Mouse (Mus musculus): ENCODE results near the gene Olfr453. TPM values are rescaled to one million over a fixed set of nuclear protein-coding genes. Genes with fewer than 3 reads are reported as not detected.

The Olfr453 gene
- total and polyA plus RNA-seq, 3 experiments: 0.11 TPM; not detected in 2

- Histone ChIP-seq H3K27me3 (ENCODE audit: insufficient read depth, low read length) (no peaks in the 10 kb centered on the region), H3K36me3 (replicated peaks) (no peaks in the 10 kb centered on the region), H3K4me3 (ENCODE audit: low read depth, low read length) (no peak overlapping the region), H3K4me1 (ENCODE audit: insufficient read depth, low read depth, low read length) (no peaks in the 10 kb centered on the region), H3K9me3 (replicated peaks) (no peaks in the 10 kb centered on the region)
- DNase-seq (ENCODE audit: low spot score): no peak
- no peak for ATAC-seq (ENCODE audit: extremely low read depth, insufficient number of reproducible peaks, low FRiP score, poor library complexity, severe bottlenecking)
- TF ChIP-seq POLR2AphosphoS5 (IDR thresholded peaks at IDR 0.05; ENCODE audit: insufficient replicate concordance, low read depth, low read length) (no peak), CTCF (IDR thresholded peaks at IDR 0.05; ENCODE audit: low read depth, low read length) (no peak), GATA1 (IDR thresholded peaks at IDR 0.05; ENCODE audit: borderline replicate concordance, low read length) (no peak), GATA2 (IDR thresholded peaks at IDR 0.05; ENCODE audit: borderline replicate concordance, low read depth, low read length) (no peak), TAL1 (conservative IDR thresholded peaks at IDR 0.05; ENCODE audit: low read depth, low read length) (no peak)
These were observed 51.2 kb downstream of the Olfr453 start for GRCm38 (mm10) chr6:42790247-42790948.

- no peaks in the 10 kb centered on the region for H3K27me3 ChIP-seq (ENCODE audit: insufficient read depth, low read length)
- TF ChIP-seq TAL1 (conservative IDR thresholded peaks at IDR 0.05; ENCODE audit: low read depth, low read length): no peak
- DNase-seq (ENCODE audit: low spot score) (no peak), ATAC-seq (ENCODE audit: extremely low read depth, insufficient number of reproducible peaks, low FRiP score, poor library complexity, severe bottlenecking) (no peak)
- H3K36me3 ChIP-seq (replicated peaks): no peaks in the 10 kb centered on the region
- H3K9me3 ChIP-seq (replicated peaks): no peaks in the 10 kb centered on the region
- H3K4me1 ChIP-seq (ENCODE audit: insufficient read depth, low read depth, low read length): no peaks in the 10 kb centered on the region
- H3K4me3 ChIP-seq (ENCODE audit: low read depth, low read length): no peak overlapping the region
These were observed 51.9 kb downstream of the Olfr453 start for GRCm38 (mm10) chr6:42790949-42791556.

GRCm38 (mm10) chr6:42794982-42795381 lies 55.8 kb downstream of the Olfr453 start:
- Histone ChIP-seq H3K4me1 (ENCODE audit: insufficient read depth, low read depth, low read length) (no peaks in the 10 kb centered on the region), H3K9me3 (replicated peaks) (no peaks in the 10 kb centered on the region), H3K27me3 (ENCODE audit: insufficient read depth, low read length) (no peaks in the 10 kb centered on the region), H3K4me3 (ENCODE audit: low read depth, low read length) (no peak overlapping the region), H3K36me3 (replicated peaks) (no peaks in the 10 kb centered on the region)
- no peak for TF ChIP-seq CTCF (IDR thresholded peaks at IDR 0.05; ENCODE audit: low read depth, low read length)
- TF ChIP-seq TAL1 (conservative IDR thresholded peaks at IDR 0.05; ENCODE audit: low read depth, low read length): no peak
- no peak for TF ChIP-seq GATA2 (IDR thresholded peaks at IDR 0.05; ENCODE audit: borderline replicate concordance, low read depth, low read length)
- TF ChIP-seq POLR2AphosphoS5 (IDR thresholded peaks at IDR 0.05; ENCODE audit: insufficient replicate concordance, low read depth, low read length): no peak
- ATAC-seq (ENCODE audit: extremely low read depth, insufficient number of reproducible peaks, low FRiP score, poor library complexity, severe bottlenecking) (no peak), DNase-seq (ENCODE audit: low spot score) (no peak)

Other genes starting within 250 kb of the Olfr453 start
- gene Olfr455, start 191.8 kb upstream of the Olfr453 start, total RNA-seq (2014; fragmentation: Nextera tagmentation): not detected in 2 replicates
- gene Olfr455, start 191.8 kb upstream of the Olfr453 start, total RNA-seq (2017): not detected in 2 replicates
- gene Olfr455, start 191.8 kb upstream of the Olfr453 start, polyA plus RNA-seq (2012): not detected in 2 replicates
- gene Tcaf3, start 141.7 kb upstream of the Olfr453 start, total RNA-seq (2014; fragmentation: Nextera tagmentation): not detected in 2 replicates
- 0.16 and 0.46 TPM in 2 replicates for gene Tcaf3, start 141.7 kb upstream of the Olfr453 start, total RNA-seq (2017)
- gene Tcaf3, start 141.7 kb upstream of the Olfr453 start, polyA plus RNA-seq (2012): not detected in 2 replicates
- not detected in 2 replicates for gene Tcaf2, start 94.1 kb upstream of the Olfr453 start, total RNA-seq (2014; fragmentation: Nextera tagmentation)
- gene Tcaf2, start 94.1 kb upstream of the Olfr453 start, total RNA-seq (2017): 0.11 TPM in 1 of 2 replicates, not detected in the other
- gene Tcaf2, start 94.1 kb upstream of the Olfr453 start, polyA plus RNA-seq (2012): not detected in 2 replicates
- gene Tcaf1, start 29.3 kb upstream of the Olfr453 start, total RNA-seq (2014; fragmentation: Nextera tagmentation): not detected in 2 replicates
- gene Tcaf1, start 29.3 kb upstream of the Olfr453 start, total RNA-seq (2017): 0.12 and 0.33 TPM in 2 replicates
- not detected in 2 replicates for gene Tcaf1, start 29.3 kb upstream of the Olfr453 start, polyA plus RNA-seq (2012)
- not detected in 2 replicates for gene Olfr38, start 17.0 kb downstream of the Olfr453 start, total RNA-seq (2014; fragmentation: Nextera tagmentation)
- 0.17 and 0.22 TPM in 2 replicates for gene Olfr38, start 17.0 kb downstream of the Olfr453 start, total RNA-seq (2017)
- gene Olfr38, start 17.0 kb downstream of the Olfr453 start, polyA plus RNA-seq (2012): not detected in 2 replicates
- not detected in 2 replicates for gene Olfr452, start 45.7 kb downstream of the Olfr453 start, total RNA-seq (2014; fragmentation: Nextera tagmentation)
- gene Olfr452, start 45.7 kb downstream of the Olfr453 start, total RNA-seq (2017): 0.27 TPM in 1 of 2 replicates, not detected in the other
- not detected in 2 replicates for gene Olfr452, start 45.7 kb downstream of the Olfr453 start, polyA plus RNA-seq (2012)
- not detected in 2 replicates for gene Olfr450, start 72.6 kb downstream of the Olfr453 start, total RNA-seq (2014; fragmentation: Nextera tagmentation)
- gene Olfr450, start 72.6 kb downstream of the Olfr453 start, total RNA-seq (2017): not detected in 2 replicates
- gene Olfr450, start 72.6 kb downstream of the Olfr453 start, polyA plus RNA-seq (2012): not detected in 2 replicates
- not detected in 2 replicates for gene Olfr449, start 95.0 kb downstream of the Olfr453 start, total RNA-seq (2014; fragmentation: Nextera tagmentation)
- not detected in 2 replicates for gene Olfr449, start 95.0 kb downstream of the Olfr453 start, total RNA-seq (2017)
- not detected in 2 replicates for gene Olfr449, start 95.0 kb downstream of the Olfr453 start, polyA plus RNA-seq (2012)
- not detected in 2 replicates for gene Olfr448, start 151.1 kb downstream of the Olfr453 start, total RNA-seq (2014; fragmentation: Nextera tagmentation)
- 0.05 TPM in 1 of 2 replicates, not detected in the other for gene Olfr448, start 151.1 kb downstream of the Olfr453 start, total RNA-seq (2017)
- gene Olfr448, start 151.1 kb downstream of the Olfr453 start, polyA plus RNA-seq (2012): not detected in 2 replicates
- not detected in 2 replicates for gene Olfr447, start 169.5 kb downstream of the Olfr453 start, total RNA-seq (2014; fragmentation: Nextera tagmentation)
- 0.16 TPM in 1 of 2 replicates, not detected in the other for gene Olfr447, start 169.5 kb downstream of the Olfr453 start, total RNA-seq (2017)
- not detected in 2 replicates for gene Olfr447, start 169.5 kb downstream of the Olfr453 start, polyA plus RNA-seq (2012)
- gene Olfr446, start 182.0 kb downstream of the Olfr453 start, total RNA-seq (2014; fragmentation: Nextera tagmentation): not detected in 2 replicates
- 0.11 and 0.12 TPM in 2 replicates for gene Olfr446, start 182.0 kb downstream of the Olfr453 start, total RNA-seq (2017)
- gene Olfr446, start 182.0 kb downstream of the Olfr453 start, polyA plus RNA-seq (2012): not detected in 2 replicates
- gene Olfr444, start 209.7 kb downstream of the Olfr453 start, total RNA-seq (2014; fragmentation: Nextera tagmentation): not detected in 2 replicates
- not detected in 2 replicates for gene Olfr444, start 209.7 kb downstream of the Olfr453 start, total RNA-seq (2017)
- gene Olfr444, start 209.7 kb downstream of the Olfr453 start, polyA plus RNA-seq (2012): not detected in 2 replicates